Mouse (Mus musculus) heart, postnatal 0 days (tissue): ENCODE results near the gene Sos1. TPM values are rescaled to one million over a fixed set of nuclear protein-coding genes. Genes with fewer than 3 reads are reported as not detected.

ENCODE experiments used
- ATAC-seq: fragments of 200-750 bp; cut with Nextera tagmentation; 2 replicates; pipeline ENCODE4 v1.8.0; 2017; ENCODE audit warnings: low read depth, moderate number of reproducible peaks, moderate library complexity; ENCODE audit not compliant: insufficient read depth
- DNase-seq: peaks from one replicate; pipeline ENCODE4 v3.0.0-alpha.2; 2016; ENCODE audit warnings: low spot score
- H3K27ac ChIP-seq: fragments of 300-500 bp; sonication (generic); 2 replicates; pipeline ENCODE4 v1.5.1; 2014; ENCODE audit warnings: low read depth, mild to moderate bottlenecking
- H3K27me3 ChIP-seq: fragments of 300-500 bp; sonication (generic); 2 replicates; pipeline ENCODE4 v1.6.1; 2014; ENCODE audit warnings: low read length, mixed read lengths; ENCODE audit not compliant: control insufficient read depth, insufficient read depth
- H3K36me3 ChIP-seq: fragments of 300-500 bp; sonication (generic); replicated peaks from 2 replicates; pipeline ENCODE4 v1.6.1; 2014; ENCODE audit warnings: low read length, mixed read lengths; ENCODE audit not compliant: control insufficient read depth, insufficient read depth
- H3K4me1 ChIP-seq: fragments of 300-500 bp; sonication (generic); 2 replicates; pipeline ENCODE4 v1.6.1; 2014; ENCODE audit warnings: antibody characterized with exemption; ENCODE audit not compliant: control insufficient read depth, insufficient read depth
- H3K4me2 ChIP-seq: fragments of 300-500 bp; sonication (generic); 2 replicates; pipeline ENCODE4 v1.6.1; 2014; ENCODE audit warnings: low read depth, mild to moderate bottlenecking, low read length, moderate library complexity
- H3K4me3 ChIP-seq: fragments of 300-500 bp; sonication (generic); 2 replicates; pipeline ENCODE4 v1.5.1; 2014; ENCODE audit warnings: low read depth, low read length
- H3K9ac ChIP-seq: fragments of 300-500 bp; sonication (generic); replicated peaks from 2 replicates; pipeline ENCODE4 v1.6.1; 2014; ENCODE audit warnings: low read depth, low read length, mixed read lengths
- H3K9me3 ChIP-seq: fragments of 300-500 bp; sonication (generic); replicated peaks from 2 replicates; pipeline ENCODE4 v1.6.1; 2016; ENCODE audit warnings: low read length; ENCODE audit not compliant: control insufficient read depth
- CTCF ChIP-seq: IDR thresholded peaks from 2 replicates; pipeline ENCODE4 v1.5.1; 2016; ENCODE audit warnings: antibody characterized with exemption, control low read depth, low read depth
- EP300 ChIP-seq: IDR thresholded peaks from 2 replicates; pipeline ENCODE4 v1.6.1; 2016; ENCODE audit warnings: antibody characterized with exemption, low read depth
- WGBS: fragments of 180-500 bp; shearing (Covaris S2); extraction: QIAGEN DNeasy Blood & Tissue Kit; methylation state at CpG from one replicate; pipeline ENCODE4 v1.1.7; 2014; 5-methylcytosine and 5-hydroxymethylcytosine counted together
- polyA plus RNA-seq: library from polyadenylated mRNA; unstranded; fragments of >200 nt; fragmentation: Nextera tagmentation; extraction: Ambion mirVana; gene quantifications from 2 replicates; pipeline ENCODE4 v1.2.1, GENCODE M21; 2015
- total RNA-seq: library from RNA; depleted of rRNA; stranded (reverse); fragments of >200 nt; gene quantifications from 2 replicates; pipeline ENCODE4 v1.2.3, GENCODE M21; 2014; ENCODE audit warnings: low replicate concordance

Sos1 gene
- total and polyA plus RNA-seq, 2 experiments from 2014 or later: 1.8 to 6.6 TPM

GRCm38 (mm10) chr17:80492811-80493210 lies 12.6 kb upstream of the Sos1 start:
- Histone ChIP-seq H3K27ac (no peak overlapping the region), H3K4me3 (no peak overlapping the region), H3K9me3 (no peaks in the 10 kb centered on the region), H3K36me3 (no peaks in the 10 kb centered on the region), H3K9ac (no peak overlapping the region), H3K27me3 (no peaks in the 10 kb centered on the region), H3K4me2 (no peak overlapping the region), H3K4me1 (peaks cover 6% of the 10 kb centered on the region; the same call in 1 of the 2 replicates)
- no peak for DNase-seq
- ATAC-seq: no peak
- WGBS: 67% methylated on average over 4 of the region's 4 CpGs
- TF ChIP-seq EP300 (no peak), CTCF (no peak)

- DNase-seq: no peak
- TF ChIP-seq CTCF (no peak), EP300 (no peak)
- Histone ChIP-seq H3K27ac (no peak overlapping the region), H3K4me3 (no peak overlapping the region), H3K36me3 (no peaks in the 10 kb centered on the region), H3K9me3 (no peaks in the 10 kb centered on the region), H3K4me1 (peaks cover 6% of the 10 kb centered on the region; the same call in 1 of the 2 replicates), H3K27me3 (no peaks in the 10 kb centered on the region), H3K9ac (no peak overlapping the region), H3K4me2 (no peak overlapping the region)
- ATAC-seq: no peak
- WGBS: 91% methylated on average over 4 of the region's 4 CpGs
These were observed 12.0 kb upstream of the Sos1 start for GRCm38 (mm10) chr17:80492274-80492673.

GRCm38 (mm10) chr17:80490166-80490565 lies 9.9 kb upstream of the Sos1 start:
- no peak for ATAC-seq
- H3K9ac ChIP-seq: no peak overlapping the region
- no peak overlapping the region for H3K27ac ChIP-seq
- TF ChIP-seq EP300 (no peak), CTCF (no peak)
- no peak overlapping the region for H3K4me2 ChIP-seq
- H3K36me3 ChIP-seq: no peaks in the 10 kb centered on the region
- no peaks in the 10 kb centered on the region for H3K27me3 ChIP-seq
- no peak overlapping the region for H3K4me3 ChIP-seq
- H3K4me1 ChIP-seq: peaks cover 6% of the 10 kb centered on the region; the same call in 1 of the 2 replicates
- H3K9me3 ChIP-seq: no peaks in the 10 kb centered on the region
- no peak for DNase-seq
- 65% methylated on average over 5 of the region's 5 CpGs for WGBS

- H3K9ac ChIP-seq: no peak overlapping the region
These were observed 8.7 kb upstream of the Sos1 start for GRCm38 (mm10) chr17:80488918-80489317.

GRCm38 (mm10) chr17:80485160-80485559 lies 4.9 kb upstream of the Sos1 start:
- TF ChIP-seq CTCF (no peak), EP300 (no peak)
- H3K27me3 ChIP-seq: no peaks in the 10 kb centered on the region

More at GRCm38 (mm10) chr17:80488918-80489317, 8.7 kb upstream of the Sos1 start:
- no peak overlapping the region for H3K27ac ChIP-seq
- DNase-seq (no peak), ATAC-seq (no peak)
- 24% methylated on average over 3 of the region's 3 CpGs for WGBS
- no peaks in the 10 kb centered on the region for H3K27me3 ChIP-seq
- H3K4me2 ChIP-seq: no peak overlapping the region
- H3K9me3 ChIP-seq: no peaks in the 10 kb centered on the region
- TF ChIP-seq EP300 (no peak), CTCF (no peak)
- no peak overlapping the region for H3K4me3 ChIP-seq
- peaks cover 6% of the 10 kb centered on the region; the same call in 1 of the 2 replicates for H3K4me1 ChIP-seq
- no peaks in the 10 kb centered on the region for H3K36me3 ChIP-seq

GRCm38 (mm10) chr17:80480855-80481224 lies 587 bp upstream of the Sos1 start:
- ATAC-seq (no peak), DNase-seq (no peak)
- Histone ChIP-seq H3K27me3 (no peaks in the 10 kb centered on the region), H3K9ac (peak overlapping the region; percentile 92), H3K4me3 (peak overlapping the region; percentile 83), H3K4me2 (peak overlapping the region; percentile 67), H3K36me3 (no peaks in the 10 kb centered on the region), H3K4me1 (peaks cover 19% of the 10 kb centered on the region), H3K27ac (peak overlapping the region; percentile 94; the same call in 1 of the 2 replicates), H3K9me3 (no peaks in the 10 kb centered on the region)
- TF ChIP-seq EP300 (no peak), CTCF (no peak)
- WGBS: 49% methylated on average over 7 of the region's 7 CpGs

More at GRCm38 (mm10) chr17:80485160-80485559, 4.9 kb upstream of the Sos1 start:
- 83% methylated on average over 5 of the region's 5 CpGs for WGBS
- H3K4me1 ChIP-seq: peaks cover 18% of the 10 kb centered on the region
- H3K4me2 ChIP-seq: no peak overlapping the region
- no peak overlapping the region for H3K27ac ChIP-seq
- H3K9ac ChIP-seq: no peak overlapping the region
- H3K9me3 ChIP-seq: no peaks in the 10 kb centered on the region
- no peak for ATAC-seq
- H3K4me3 ChIP-seq: no peak overlapping the region
- DNase-seq: no peak
- no peaks in the 10 kb centered on the region for H3K36me3 ChIP-seq
